Mouse (Mus musculus): ENCODE data around the gene Camsap3.

DNA sequence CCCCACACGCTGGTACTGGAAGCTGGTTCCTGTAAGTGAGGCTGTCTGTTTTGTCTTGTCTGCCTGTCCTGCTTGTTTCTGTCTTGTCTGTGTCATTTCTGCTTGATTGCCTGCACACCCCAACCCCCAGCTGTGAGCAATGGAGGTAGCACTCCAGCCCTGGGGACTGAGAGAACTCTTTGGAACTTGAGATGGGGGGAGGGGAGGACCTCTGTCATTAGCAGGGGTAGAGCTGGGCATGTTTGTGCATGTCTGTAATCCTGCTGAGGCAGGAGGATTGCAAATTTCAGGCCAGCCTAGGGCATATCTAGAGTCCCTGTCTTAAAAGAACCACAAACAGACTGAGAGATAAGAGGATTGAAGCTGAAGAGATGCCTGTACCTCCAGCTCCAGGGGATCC, 12.1 kb downstream of the Camsap3 start:
- no peak for TF ChIP-seq CTCF (IDR thresholded peaks at IDR 0.05)
- TF ChIP-seq EP300 (IDR thresholded peaks at IDR 0.05): no peak

Data from lung, postnatal 0 days (tissue).